Mouse (Mus musculus) right cerebral cortex, adult 2 months (tissue): ENCODE results near the gene Tmem189.
A peak's percentile ranks its signal among the peaks of the same experiment; 100 is the strongest.
"Not testable (repeated sequence)": the region's sequence is repeated elsewhere in the genome, so short reads cannot be mapped to it uniquely, and the experiment has no call there.

ENCODE experiments used
- DNase-seq, 2 experiments: peaks; one replicate each; pipeline ENCODE4 v3.0.0; 2021 to 2022; ENCODE audit warnings: low spot score in 2 of 2

Gene Tmem189

GRCm38 (mm10) chr2:167622965-167623364 lies 66.7 kb downstream of the Tmem189 start:
- DNase-seq, result no peak

GRCm38 (mm10) chr2:167622352-167622751 lies 67.3 kb downstream of the Tmem189 start:
- DNase-seq, result no peak

GRCm38 (mm10) chr2:167621255-167622087 lies 68.2 kb downstream of the Tmem189 start:
- DNase-seq, result no peak

- no peak for DNase-seq
Observed at GRCm38 (mm10) chr2:167617472-167617871, 72.2 kb downstream of the Tmem189 start.

- no peak for DNase-seq
Observed at GRCm38 (mm10) chr2:167617034-167617433, 72.6 kb downstream of the Tmem189 start.

GRCm38 (mm10) chr2:167613335-167613734 lies 76.3 kb downstream of the Tmem189 start:
- not testable (repeated sequence) for DNase-seq

- no peak for DNase-seq
Observed at GRCm38 (mm10) chr2:167612122-167612521, 77.5 kb downstream of the Tmem189 start.

GRCm38 (mm10) chr2:167611287-167611686 lies 78.3 kb downstream of the Tmem189 start:
- no peak for DNase-seq

- DNase-seq, result no peak
Observed at GRCm38 (mm10) chr2:167606745-167607123, 82.9 kb downstream of the Tmem189 start.

- DNase-seq, result no peak
Observed at GRCm38 (mm10) chr2:167605817-167606744, 83.5 kb downstream of the Tmem189 start.

- peak; percentile 90 to 93 for DNase-seq
Observed at GRCm38 (mm10) chr2:167605178-167605794, 84.3 kb downstream of the Tmem189 start.

GRCm38 (mm10) chr2:167602978-167603377 lies 86.6 kb downstream of the Tmem189 start:
- no peak for DNase-seq

- no peak for DNase-seq
Observed at GRCm38 (mm10) chr2:167602364-167602763, 87.3 kb downstream of the Tmem189 start.

GRCm38 (mm10) chr2:167600481-167600995 lies 89.1 kb downstream of the Tmem189 start:
- no peak for DNase-seq

GRCm38 (mm10) chr2:167599917-167600316 lies 89.7 kb downstream of the Tmem189 start:
- no peak for DNase-seq

- no peak for DNase-seq
Observed at GRCm38 (mm10) chr2:167599195-167599594, 90.4 kb downstream of the Tmem189 start.

- DNase-seq, result no peak
Observed at GRCm38 (mm10) chr2:167597492-167598186, 92.0 kb downstream of the Tmem189 start.

GRCm38 (mm10) chr2:167596726-167597491 lies 92.7 kb downstream of the Tmem189 start:
- no peak for DNase-seq

GRCm38 (mm10) chr2:167596262-167596661 lies 93.4 kb downstream of the Tmem189 start:
- no peak for DNase-seq

- DNase-seq, result no peak
Observed at GRCm38 (mm10) chr2:167595761-167596171, 93.9 kb downstream of the Tmem189 start.
